Mouse (Mus musculus): ENCODE measurements around the gene Herc3.

- no peak for TF ChIP-seq EP300 (IDR thresholded peaks at IDR 0.05; ENCODE audit: low read depth)
- no peak for TF ChIP-seq CTCF (IDR thresholded peaks at IDR 0.05; ENCODE audit: low read depth)
These were observed 98.7 kb downstream of the Herc3 start for GRCm38 (mm10) chr6:58929911-58930431.
